ENCODE assay signal across 9 mouse cellular contexts in genomic region chr11:51942602-51943499, GRCm38 (mm10). TPM values are rescaled to one million over a fixed set of nuclear protein-coding genes. Genes with fewer than 3 reads are reported as not detected.
A peak's percentile ranks its signal among the peaks of the same experiment; 100 is the strongest.
DNase-seq lines count a peak whose midpoint lies in the region; ATAC-seq and TF ChIP-seq lines count a peak whose summit lies in the region.
"Had no signal": no experiment of that assay in that cellular context is flagged by ENCODE, and none has a peak within 500 bp of the region (broad histone marks: within the 10 kb centered on the region; RNA-seq: fewer than 3 reads in every experiment).

No protein-coding gene starts in this region.

- TF ChIP-seq POLR2A in embryonic fibroblast, embryonic 13.5 days (IDR thresholded peaks at IDR 0.05; ENCODE audit: low read depth, low read length): no peak

- H3K9me3 ChIP-seq in lung, embryonic 14.5 days (ENCODE audit: low read depth, low read length): no peaks in the 10 kb centered on the region
- no peaks in the 10 kb centered on the region for H3K9me3 ChIP-seq in hindbrain, postnatal 0 days (ENCODE audit: low read length)

- DNase-seq in lung, embryonic 14.5 days: peak; percentile 36
- DNase-seq in lung, postnatal 36 days: no peak
- peak; percentile 54 for DNase-seq in hindbrain, postnatal 0 days (ENCODE audit: low spot score)
- DNase-seq in splenic B cell, adult 2 months (ENCODE audit: low read depth, low spot score): peak; percentile 71
- no peak for DNase-seq in kidney, postnatal 14 days
- DNase-seq in cerebellum, adult 11 months: no peak
- no peak for DNase-seq in kidney, adult 11 months
- DNase-seq: kidney, adult 8-10 months had no signal

- WGBS in lung, embryonic 14.5 days: 47% methylated on average over 15 of the region's 15 CpGs
- 35% methylated on average over 15 of the region's 15 CpGs for WGBS in hindbrain, postnatal 0 days

- no peak overlapping the region for H3K9ac ChIP-seq in lung, embryonic 14.5 days
- H3K9ac ChIP-seq in hindbrain, postnatal 0 days (replicated peaks; ENCODE audit: low read length): 0 out of 2 replicates have a peak overlapping the region, but pooled peaks have one; percentile 17

- no peak for ATAC-seq in lung, embryonic 14.5 days (ENCODE audit: insufficient read depth)
- peak; percentile 44 for ATAC-seq in hindbrain, postnatal 0 days

- no peak for TF ChIP-seq CTCF in lung, embryonic 14.5 days (IDR thresholded peaks at IDR 0.05; ENCODE audit: low read depth)
- TF ChIP-seq CTCF in embryonic fibroblast, embryonic 13.5 days (IDR thresholded peaks at IDR 0.05; ENCODE audit: borderline replicate concordance, insufficient read depth, low read length): no peak
- no peak for TF ChIP-seq CTCF in hindbrain, postnatal 0 days (IDR thresholded peaks at IDR 0.05; ENCODE audit: low read depth)

- no peaks in the 10 kb centered on the region for H3K4me1 ChIP-seq in lung, embryonic 14.5 days (ENCODE audit: insufficient read depth)
- peaks cover 21% of the 10 kb centered on the region for H3K4me1 ChIP-seq in embryonic fibroblast, embryonic 13.5 days (ENCODE audit: control insufficient read depth, insufficient read depth, low read length)
- peaks cover 10% of the 10 kb centered on the region; the same call in 1 of the 2 replicates for H3K4me1 ChIP-seq in hindbrain, postnatal 0 days (ENCODE audit: insufficient read depth, low read length)

- H3K27me3 ChIP-seq in lung, embryonic 14.5 days (ENCODE audit: insufficient read depth, low read length): no peaks in the 10 kb centered on the region
- no peaks in the 10 kb centered on the region for H3K27me3 ChIP-seq in hindbrain, postnatal 0 days (ENCODE audit: insufficient read depth, low read length)
- no peaks in the 10 kb centered on the region for H3K27me3 ChIP-seq in splenic B cell, adult 2 months (ENCODE audit: control insufficient read depth, insufficient read depth, low read length, poor library complexity, severe bottlenecking)

- H3K36me3 ChIP-seq in lung, embryonic 14.5 days (ENCODE audit: insufficient read depth): no peaks in the 10 kb centered on the region
- no peaks in the 10 kb centered on the region for H3K36me3 ChIP-seq in hindbrain, postnatal 0 days (ENCODE audit: insufficient read depth, low read length)
- H3K36me3 ChIP-seq in splenic B cell, adult 2 months (ENCODE audit: control insufficient read depth, insufficient read depth, low read length, poor library complexity, severe bottlenecking): no peaks in the 10 kb centered on the region

- H3K4me3 ChIP-seq in lung, embryonic 14.5 days (ENCODE audit: low read depth, low read length): no peak overlapping the region
- H3K4me3 ChIP-seq in embryonic fibroblast, embryonic 13.5 days (ENCODE audit: insufficient read depth, low read length): no peak overlapping the region
- no peak overlapping the region for H3K4me3 ChIP-seq in hindbrain, postnatal 0 days (ENCODE audit: low read length)

- no peak overlapping the region for H3K27ac ChIP-seq in lung, embryonic 14.5 days (ENCODE audit: low read depth)
- peak overlapping the region; percentile 21; the same call in 1 of the 2 replicates for H3K27ac ChIP-seq in embryonic fibroblast, embryonic 13.5 days (ENCODE audit: insufficient read depth, low read length)
- H3K27ac ChIP-seq in hindbrain, postnatal 0 days: 0 out of 2 replicates have a peak overlapping the region, but pooled peaks have one; percentile 26

- no peak overlapping the region for H3K4me2 ChIP-seq in lung, embryonic 14.5 days
- H3K4me2 ChIP-seq in hindbrain, postnatal 0 days (ENCODE audit: low read depth, low read length): no peak overlapping the region

RNA-seq across cellular contexts. Expression of gene Cdkn2aipnl, which starts 24.6 kb away (rescaled TPM):
- polyA plus RNA-seq in lung, embryonic 14.5 days (2014; fragmentation: Nextera tagmentation; extraction: Ambion mirVana): 107 and 109 TPM in 2 replicates
- 18.0 and 28.1 TPM in 2 replicates for polyA plus RNA-seq in embryonic fibroblast, embryonic 13.5 days (2011; ENCODE audit: insufficient read length, low read depth, missing spikeins)
- 84.6 and 87.8 TPM in 2 replicates for total RNA-seq in hindbrain, postnatal 0 days (2014; rRNA removed)
- polyA plus RNA-seq in hindbrain, postnatal 0 days (2015; fragmentation: Nextera tagmentation; extraction: Ambion mirVana): 99.5 and 104 TPM in 2 replicates

RNA-seq across cellular contexts. Expression of gene Ube2b, which starts 57.7 kb away (rescaled TPM):
- polyA plus RNA-seq in lung, embryonic 14.5 days (2014; fragmentation: Nextera tagmentation; extraction: Ambion mirVana): 126 and 128 TPM in 2 replicates
- 165 and 168 TPM in 2 replicates for polyA plus RNA-seq in embryonic fibroblast, embryonic 13.5 days (2011; ENCODE audit: insufficient read length, low read depth, missing spikeins)
- total RNA-seq in hindbrain, postnatal 0 days (2014; rRNA removed): 123 and 125 TPM in 2 replicates
- polyA plus RNA-seq in hindbrain, postnatal 0 days (2015; fragmentation: Nextera tagmentation; extraction: Ambion mirVana): 230 and 236 TPM in 2 replicates

Comparison
In these comparisons a context has a peak if more than half of its experiments do, and no peak if none do; other contexts are left out.
1. DNase-seq: peak in lung, embryonic 14.5 days (single experiment), hindbrain, postnatal 0 days (single experiment) and splenic B cell, adult 2 months (single experiment); none in lung, postnatal 36 days (single experiment), kidney, postnatal 14 days (single experiment), cerebellum, adult 11 months (single experiment) and kidney, adult 11 months (single experiment).